Mouse (Mus musculus): Measurements from ENCODE around the gene Per2.

DNA sequence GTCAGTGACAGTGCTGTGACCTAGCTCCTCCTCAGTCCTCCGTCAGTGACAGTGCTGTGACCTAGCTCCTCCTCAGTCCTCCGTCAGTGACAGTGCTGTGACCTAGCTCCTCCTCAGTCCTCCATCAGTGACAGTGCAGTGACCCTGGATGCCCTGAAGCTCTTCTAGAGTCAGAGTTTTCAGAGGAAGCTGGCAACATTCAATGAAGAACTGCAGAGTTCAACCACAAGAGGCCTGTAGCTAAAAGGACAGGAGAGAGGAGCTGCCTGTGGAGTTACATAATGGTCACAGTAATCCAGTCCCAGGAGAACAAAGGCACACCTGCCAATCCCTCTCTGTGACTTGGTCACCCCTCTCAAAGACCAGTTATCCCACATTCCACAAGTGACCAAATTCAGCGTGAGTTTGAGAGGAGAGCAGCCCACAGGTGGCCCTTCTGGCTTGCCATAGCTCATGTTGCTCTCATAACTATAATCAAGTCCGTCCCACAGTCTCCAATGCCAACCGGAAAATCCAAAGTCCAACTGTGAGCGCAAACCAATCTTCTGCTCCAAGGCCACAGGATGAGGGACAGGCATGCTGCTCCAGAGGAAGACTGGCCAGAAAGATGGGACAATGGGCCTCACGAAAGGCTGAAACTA, 16.7 kb downstream of the Per2 start:
- TF ChIP-seq CTCF (IDR thresholded peaks at IDR 0.05; ENCODE audit: low read depth, low read length), result no peak
- TF ChIP-seq POLR2A (IDR thresholded peaks at IDR 0.05; ENCODE audit: insufficient read depth, low read length), result no peak

Measured in ES-Bruce4 (cell line).